In the genomic region with DNA sequence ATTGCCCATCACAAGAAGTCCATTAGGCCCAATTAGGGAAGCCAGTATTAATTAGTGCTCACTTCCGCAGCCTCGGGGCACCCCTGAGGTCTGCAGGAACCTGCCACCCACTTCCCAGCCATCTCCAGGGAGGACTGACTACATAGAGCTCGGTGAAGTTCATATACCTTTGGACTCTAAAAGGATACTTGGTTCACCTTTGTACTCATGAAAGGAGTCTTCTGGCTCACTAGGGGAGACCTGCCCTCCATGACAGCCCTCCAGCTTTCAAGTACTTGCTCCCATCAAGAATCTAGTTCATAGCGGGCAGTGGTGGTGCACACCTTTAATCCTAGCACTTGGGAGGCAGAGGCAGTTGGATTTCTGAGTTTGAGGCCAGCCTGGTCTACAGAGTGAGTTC, we compare ENCODE assay signal across 10 mouse cellular contexts. TPM values are rescaled to one million over a fixed set of nuclear protein-coding genes. Genes with fewer than 3 reads are reported as not detected.
"Had no signal": no experiment of that assay in that cellular context is flagged by ENCODE, and none has a peak within 500 bp of the region (broad histone marks: within the 10 kb centered on the region; RNA-seq: fewer than 3 reads in every experiment).

No protein-coding gene starts in this region.

- DNase-seq: liver, postnatal 0 days; lung, adult 2 months; lung, postnatal 14 days; lung, postnatal 36 days; midbrain, embryonic 14.5 days; right cerebral cortex, postnatal 14 days; thymus, adult 2 months; thymus, postnatal 25 days; thymus, postnatal 4 days had no signal

RNA-seq across cellular contexts. Expression of gene Rab25, which starts 29.7 kb away (rescaled TPM):
- total RNA-seq: monocyte, adult 5-6 weeks had no signal
